Mouse (Mus musculus) CH12.LX (cell line): ENCODE measurements around the gene Bmp7. TPM values are rescaled to one million over a fixed set of nuclear protein-coding genes. Genes with fewer than 3 reads are reported as not detected.

Source experiments
- DNase-seq: peaks from one replicate; pipeline ENCODE4 v3.0.0-alpha.2; 2013; ENCODE audit errors: extremely low read depth
- H3K27ac ChIP-seq: 2 replicates; pipeline ENCODE4 v1.5.1; 2012; ENCODE audit warnings: low read depth, mild to moderate bottlenecking, control low read depth, moderate library complexity; ENCODE audit not compliant: insufficient read depth
- H3K27me3 ChIP-seq: replicated peaks from 2 replicates; pipeline ENCODE3; 2012; ENCODE audit warnings: inconsistent platforms
- H3K36me3 ChIP-seq, 2 experiments: replicated peaks in 1 of 2; 2 replicates each; pipeline versions ENCODE3 to v1.6.1; 2012; ENCODE audit warnings: inconsistent platforms in 1 of 2, low read length in 1 of 2, mild to moderate bottlenecking in 1 of 2, mixed read lengths in 1 of 2, moderate library complexity in 1 of 2; ENCODE audit not compliant: control insufficient read depth in 1 of 2, insufficient read depth in 1 of 2
- H3K4me1 ChIP-seq, 2 experiments: 2 replicates each; pipeline ENCODE4 v1.6.1; 2012; ENCODE audit warnings: inconsistent platforms in 1 of 2, moderate library complexity in 1 of 2; ENCODE audit not compliant: insufficient read depth in 2 of 2, control insufficient read depth in 1 of 2
- H3K4me2 ChIP-seq: 2 replicates; pipeline ENCODE4 v1.6.1; 2012; ENCODE audit warnings: low read depth, mild to moderate bottlenecking, control low read depth; ENCODE audit not compliant: poor library complexity, insufficient read depth, severe bottlenecking
- H3K4me3 ChIP-seq, 3 experiments: fragments of 150-350 bp in 1 of 3; sonication (generic) in 1 of 3; replicated peaks in 1 of 3; 2 replicates each; pipeline versions ENCODE3 to v1.5.1; 2011 to 2012; ENCODE audit warnings: low read depth in 2 of 3, low read length in 2 of 3, mild to moderate bottlenecking in 2 of 3, moderate library complexity in 2 of 3, control low read depth in 1 of 3, improper control_type of control experiment in 1 of 3, inconsistent platforms in 1 of 3, mixed read lengths in 1 of 3; ENCODE audit not compliant: poor library complexity in 1 of 3
- H3K79me2 ChIP-seq: replicated peaks from 2 replicates; pipeline ENCODE4 v1.6.1; 2012; ENCODE audit warnings: mild to moderate bottlenecking, moderate library complexity; ENCODE audit not compliant: control insufficient read depth, poor library complexity, insufficient read depth, severe bottlenecking; ENCODE audit errors: extremely low read depth
- H3K9ac ChIP-seq: 2 replicates; pipeline ENCODE4 v1.6.1; 2012; ENCODE audit warnings: low read depth, mild to moderate bottlenecking, control low read depth, moderate library complexity; ENCODE audit not compliant: insufficient read depth
- H3K9me3 ChIP-seq: replicated peaks from 2 replicates; pipeline ENCODE3; 2012; ENCODE audit warnings: low read length, inconsistent platforms, mixed read lengths
- BHLHE40 ChIP-seq: IDR thresholded peaks from 2 replicates; pipeline ENCODE4 v1.6.1; 2011; ENCODE audit warnings: mild to moderate bottlenecking, low read depth, low read length, improper control_type of control experiment
- CHD1 ChIP-seq: IDR thresholded peaks from 2 replicates; pipeline ENCODE4 v1.6.1; 2012; ENCODE audit warnings: low read depth, low read length, improper control_type of control experiment, inconsistent platforms
- CTCF ChIP-seq, 2 experiments: IDR thresholded peaks in 1 of 2; conservative IDR thresholded peaks in 1 of 2; 2 replicates each; pipeline ENCODE4 v1.5.1; 2011 to 2012; ENCODE audit warnings: low read depth in 2 of 2, low read length in 2 of 2, improper control_type of control experiment in 1 of 2, inconsistent platforms in 1 of 2, mild to moderate bottlenecking in 1 of 2, moderate library complexity in 1 of 2
- E2F4 ChIP-seq: IDR thresholded peaks from 2 replicates; pipeline ENCODE4 v1.6.1; 2011; ENCODE audit warnings: low read depth, low read length, improper control_type of control experiment; ENCODE audit not compliant: insufficient replicate concordance
- ETS1 ChIP-seq: conservative IDR thresholded peaks from 2 replicates; pipeline ENCODE4 v1.6.1; 2012; ENCODE audit warnings: low read depth, mild to moderate bottlenecking, inconsistent platforms, low read length, improper control_type of control experiment, moderate library complexity
- GABPA ChIP-seq: IDR thresholded peaks from 2 replicates; pipeline ENCODE4 v1.6.1; 2012; ENCODE audit warnings: low read depth, low read length, improper control_type of control experiment, inconsistent platforms; ENCODE audit not compliant: insufficient replicate concordance
- IRF4 ChIP-seq: IDR thresholded peaks from 2 replicates; pipeline ENCODE4 v1.6.1; 2014; ENCODE audit warnings: low read depth, mild to moderate bottlenecking, inconsistent platforms, low read length, improper control_type of control experiment
- KAT2A ChIP-seq: IDR thresholded peaks from 2 replicates; pipeline ENCODE4 v1.6.1; 2012; ENCODE audit warnings: low read length, improper control_type of control experiment, inconsistent platforms; ENCODE audit not compliant: insufficient replicate concordance
- NELFE ChIP-seq: IDR thresholded peaks from 2 replicates; pipeline ENCODE4 v1.6.1; 2011; ENCODE audit warnings: low read depth, low read length, improper control_type of control experiment
- PAX5 ChIP-seq: IDR thresholded peaks from 2 replicates; pipeline ENCODE4 v1.6.1; 2012; ENCODE audit warnings: low read length, inconsistent platforms, mixed read lengths
- POLR2AphosphoS2 ChIP-seq: IDR thresholded peaks from 2 replicates; pipeline ENCODE4 v1.6.1; 2011; ENCODE audit warnings: low read depth, low read length, improper control_type of control experiment
- SMC3 ChIP-seq: IDR thresholded peaks from 2 replicates; pipeline ENCODE4 v1.6.1; 2011; ENCODE audit warnings: low read depth, low read length, improper control_type of control experiment
- USF2 ChIP-seq: conservative IDR thresholded peaks from 2 replicates; pipeline ENCODE4 v1.6.1; 2011; ENCODE audit warnings: low read depth, low read length, improper control_type of control experiment
- ZKSCAN1 ChIP-seq: IDR thresholded peaks from 2 replicates; pipeline ENCODE4 v1.6.1; 2012; ENCODE audit warnings: low read depth, inconsistent platforms, low read length, improper control_type of control experiment, borderline replicate concordance
- ZMIZ1 ChIP-seq: IDR thresholded peaks from 2 replicates; pipeline ENCODE4 v1.6.1; 2012; ENCODE audit warnings: low read depth, mild to moderate bottlenecking, inconsistent platforms, low read length, improper control_type of control experiment
- dilution Hi-C: fragments of 300-500 bp; cut with MboI; formaldehyde crosslinking; loops from 2 replicates; pipeline ENCODE4 v1.14.3; 2020; ENCODE audit warnings: low sequenced_read_pairs; ENCODE audit not compliant: extremely low pct_unique_long_range_greater_than_20kb, extremely low pct_ligation_motif_present
- in situ Hi-C: fragments of 300-500 bp; cut with MboI; formaldehyde crosslinking; loops from 3 replicates; pipeline ENCODE4 v1.14.3; 2019; ENCODE audit warnings: low sequenced_read_pairs, low pct_ligation_motif_present, low pct_unique_long_range_greater_than_20kb, mixed read lengths
- polyA plus RNA-seq: library from polyadenylated mRNA; unstranded; fragments of >175 nt; gene quantifications from 2 replicates; pipeline ENCODE4 v1.2.1, GENCODE M21; 2012; ENCODE audit warnings: low read depth; ENCODE audit not compliant: insufficient read length
- total RNA-seq, 2 experiments: library from RNA; depleted of rRNA; stranded (reverse); fragments of 300-350 nt in 1 of 2; fragments of >200 nt in 1 of 2; gene quantifications; 2 replicates each; pipeline ENCODE4 v1.2.3; 2012 to 2014

Bmp7 gene
- total and polyA plus RNA-seq, 3 experiments, result 0.16 to 0.51 (median 0.47) TPM

DNA sequence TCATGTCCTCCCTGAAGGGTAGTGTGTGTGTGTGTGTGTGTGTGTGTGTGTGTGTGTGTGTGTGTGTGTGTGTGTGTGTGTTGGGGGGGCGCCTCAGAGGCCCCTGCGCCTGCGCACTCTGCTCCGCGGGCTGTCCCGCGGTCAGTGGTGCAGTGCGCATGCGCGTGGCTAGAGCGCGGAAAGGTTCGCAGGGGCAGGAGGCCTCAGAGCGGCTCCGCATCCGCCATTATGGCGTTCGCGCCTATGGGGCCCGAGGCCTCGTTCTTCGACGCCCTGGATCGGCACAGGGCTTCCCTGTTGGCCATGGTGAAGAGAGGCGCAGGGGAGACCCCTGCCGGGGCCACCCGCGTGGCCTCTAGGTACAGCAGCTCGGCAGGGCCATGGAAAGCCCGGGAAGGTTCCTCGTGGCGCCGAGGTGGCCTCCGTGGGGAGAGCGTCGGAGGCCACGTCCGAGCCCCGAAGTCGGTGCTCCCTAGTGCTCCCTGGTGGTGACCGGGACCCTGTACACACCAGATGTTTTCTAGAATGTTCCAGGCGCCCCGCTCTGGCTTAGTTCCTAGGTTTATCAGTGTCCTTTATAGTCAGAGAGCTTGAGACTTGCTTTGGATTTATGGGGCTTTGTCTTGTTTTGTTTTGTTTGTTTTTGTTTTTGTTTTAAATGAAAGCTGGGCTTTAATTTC lies 39.7 kb upstream of the Bmp7 start:
- in situ Hi-C loops, result no loop called here
- Histone ChIP-seq H3K4me2 (no peak overlapping the region), H3K79me2 (no peaks in the 10 kb centered on the region), H3K27ac (no peak overlapping the region), H3K36me3 (no peaks in the 10 kb centered on the region), H3K27me3 (no peaks in the 10 kb centered on the region), H3K9ac (no peak overlapping the region), H3K4me1 (peaks cover 0 to 23% of the 10 kb centered on the region in 2 experiments; a peak in 3 of 4 replicates)
- DNase-seq, result no peak
- no peak for TF ChIP-seq POLR2AphosphoS2
- TF ChIP-seq CTCF (conservative IDR thresholded peaks at IDR 0.05 in 1 of 2, IDR thresholded peaks at IDR 0.05 in 1 of 2; ENCODE audit: low read depth in 2 of 2, low read length in 2 of 2), result no peak
- TF ChIP-seq ZKSCAN1, result no peak
- no peak for TF ChIP-seq GABPA
- TF ChIP-seq, all 38 proteins: peak for 0
- dilution Hi-C loops, result no loop called here
- H3K9me3 ChIP-seq, result peaks cover 4% of the 10 kb centered on the region
- no peak overlapping the region for H3K4me3 ChIP-seq

GRCm38 (mm10) chr2:172978131-172978633 lies 38.1 kb upstream of the Bmp7 start:
- dilution Hi-C loops, result no loop called here
- Histone ChIP-seq H3K4me3 (no peak overlapping the region), H3K9me3 (peaks cover 4% of the 10 kb centered on the region), H3K27ac (peak overlapping the region; percentile 15), H3K79me2 (no peaks in the 10 kb centered on the region), H3K4me1 (peaks cover 9 to 37% of the 10 kb centered on the region in 2 experiments), H3K9ac (no peak overlapping the region; the same call in 1 of the 2 replicates), H3K27me3 (no peaks in the 10 kb centered on the region), H3K4me2 (no peak overlapping the region)
- no peak for DNase-seq
- in situ Hi-C loops, result no loop called here
- TF ChIP-seq ETS1, result no peak
- no peak for TF ChIP-seq NELFE
- TF ChIP-seq BHLHE40, result no peak
- no peak for TF ChIP-seq CHD1
- TF ChIP-seq SMC3, result no peak
- no peak for TF ChIP-seq ZKSCAN1
- TF ChIP-seq KAT2A, result no peak
- no peak for TF ChIP-seq USF2
- no peak for TF ChIP-seq E2F4
- TF ChIP-seq ZMIZ1, result no peak
- TF ChIP-seq GABPA, result no peak
- TF ChIP-seq IRF4, result no peak
- no peak for TF ChIP-seq PAX5
- TF ChIP-seq, all 38 proteins: peak for 0
- no peaks in the 10 kb centered on the region for H3K36me3 ChIP-seq
